Mouse (Mus musculus): Measurements from ENCODE around the gene P4hb. TPM values are rescaled to one million over a fixed set of nuclear protein-coding genes. Genes with fewer than 3 reads are reported as not detected.
"Not testable (repeated sequence)": the region's sequence is repeated elsewhere in the genome, so short reads cannot be mapped to it uniquely, and the experiment has no call there.

P4hb gene
- polyA plus RNA-seq, 1 experiment, result 139 TPM

DNA sequence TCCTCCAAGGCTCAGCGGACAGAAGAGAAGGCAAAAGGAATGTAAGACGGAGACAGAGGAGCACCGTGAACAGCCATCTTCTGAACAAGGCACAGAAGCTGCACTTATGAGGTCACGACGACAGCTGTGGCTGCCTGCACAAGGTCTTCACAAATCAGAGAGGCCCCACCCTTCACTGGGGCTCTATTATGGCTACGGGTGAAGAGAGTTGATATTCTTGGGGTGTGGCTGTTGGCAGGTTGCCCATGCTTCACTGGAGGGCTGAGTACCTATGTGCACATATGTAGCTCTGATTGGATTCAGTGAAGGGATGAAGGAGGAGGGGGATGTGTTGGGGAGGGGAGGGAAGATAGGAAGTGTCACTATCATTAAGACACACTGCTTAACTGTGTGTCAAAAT is 54.5 kb downstream of the P4hb start:
- no peaks in the 10 kb centered on the region for H3K36me3 ChIP-seq (ENCODE audit: control insufficient read depth, insufficient read depth, low read length)
- H3K4me3 ChIP-seq (ENCODE audit: control insufficient read depth, insufficient read depth, low read length), result no peak overlapping the region
- H3K27me3 ChIP-seq (ENCODE audit: control insufficient read depth, insufficient read depth, low read length), result no peaks in the 10 kb centered on the region
- DNase-seq, result no peak
- 79% methylated on average over 6 of the region's 6 CpGs for WGBS
- TF ChIP-seq POLR2A (IDR thresholded peaks at IDR 0.05; ENCODE audit: control insufficient read depth, extremely low read depth, insufficient read depth, low read length, poor library complexity) (no peak), CTCF (IDR thresholded peaks at IDR 0.05; ENCODE audit: borderline replicate concordance, control insufficient read depth, extremely low read depth, insufficient read depth, low read length, poor library complexity) (no peak)
- no peaks in the 10 kb centered on the region for H3K4me1 ChIP-seq (replicated peaks; ENCODE audit: control insufficient read depth, insufficient read depth, low read length)
- no peak overlapping the region for H3K27ac ChIP-seq (ENCODE audit: control insufficient read depth, insufficient read depth, low read length)

DNA sequence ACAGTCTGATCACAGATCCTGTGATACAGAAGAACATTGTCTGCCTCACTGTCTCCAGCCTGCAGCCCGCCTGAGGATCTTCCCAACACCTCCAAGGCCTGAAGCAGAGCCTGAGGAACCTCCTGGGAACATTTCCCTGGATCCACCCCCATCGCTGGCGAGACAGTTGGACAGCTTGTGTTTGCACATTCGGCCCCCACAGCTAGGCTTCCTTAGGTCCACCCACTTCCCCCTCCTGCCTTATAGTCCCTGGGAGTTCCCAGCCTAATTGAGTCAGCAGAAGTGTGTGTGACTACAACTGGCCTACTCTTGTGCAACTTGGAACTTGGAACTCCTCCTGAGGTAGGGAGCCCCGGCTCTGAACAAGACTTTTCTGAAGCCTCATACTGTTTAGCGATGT is 55.0 kb downstream of the P4hb start:
- Histone ChIP-seq H3K36me3 (ENCODE audit: control insufficient read depth, insufficient read depth, low read length) (no peaks in the 10 kb centered on the region), H3K27me3 (ENCODE audit: control insufficient read depth, insufficient read depth, low read length) (no peaks in the 10 kb centered on the region), H3K27ac (ENCODE audit: control insufficient read depth, insufficient read depth, low read length) (no peak overlapping the region), H3K4me1 (replicated peaks; ENCODE audit: control insufficient read depth, insufficient read depth, low read length) (no peaks in the 10 kb centered on the region), H3K4me3 (ENCODE audit: control insufficient read depth, insufficient read depth, low read length) (no peak overlapping the region)
- TF ChIP-seq CTCF (IDR thresholded peaks at IDR 0.05; ENCODE audit: borderline replicate concordance, control insufficient read depth, extremely low read depth, insufficient read depth, low read length, poor library complexity) (no peak), POLR2A (IDR thresholded peaks at IDR 0.05; ENCODE audit: control insufficient read depth, extremely low read depth, insufficient read depth, low read length, poor library complexity) (no peak)
- 65% methylated on average over 6 of the region's 6 CpGs for WGBS
- no peak for DNase-seq

DNA sequence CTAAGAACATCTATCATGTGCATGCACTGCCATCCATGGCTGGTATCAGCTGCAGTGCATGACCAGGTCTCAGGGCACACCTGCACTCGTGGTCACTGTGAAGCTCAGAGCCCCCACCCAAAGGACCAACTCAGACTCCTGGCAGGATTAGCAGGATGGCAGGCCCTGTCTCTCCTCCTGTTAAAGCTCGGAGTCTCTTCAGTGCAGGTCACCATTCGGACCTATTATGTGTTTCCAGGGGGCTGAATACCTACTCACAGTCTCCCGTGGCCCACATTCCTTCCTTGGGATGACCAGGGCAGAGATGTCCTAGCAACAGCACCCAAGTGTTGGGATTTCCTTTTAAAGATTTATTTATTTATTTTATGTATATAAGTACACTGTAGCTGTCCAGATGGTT is 55.9 kb downstream of the P4hb start:
- TF ChIP-seq CTCF (IDR thresholded peaks at IDR 0.05; ENCODE audit: borderline replicate concordance, control insufficient read depth, extremely low read depth, insufficient read depth, low read length, poor library complexity) (no peak), POLR2A (IDR thresholded peaks at IDR 0.05; ENCODE audit: control insufficient read depth, extremely low read depth, insufficient read depth, low read length, poor library complexity) (no peak)
- no peaks in the 10 kb centered on the region for H3K36me3 ChIP-seq (ENCODE audit: control insufficient read depth, insufficient read depth, low read length)
- H3K27ac ChIP-seq (ENCODE audit: control insufficient read depth, insufficient read depth, low read length), result no peak overlapping the region
- no peak overlapping the region for H3K4me3 ChIP-seq (ENCODE audit: control insufficient read depth, insufficient read depth, low read length)
- H3K27me3 ChIP-seq (ENCODE audit: control insufficient read depth, insufficient read depth, low read length), result no peaks in the 10 kb centered on the region
- no peaks in the 10 kb centered on the region for H3K4me1 ChIP-seq (replicated peaks; ENCODE audit: control insufficient read depth, insufficient read depth, low read length)
- no peak for DNase-seq
- WGBS, result 94% methylated on average over 4 of the region's 4 CpGs

DNA sequence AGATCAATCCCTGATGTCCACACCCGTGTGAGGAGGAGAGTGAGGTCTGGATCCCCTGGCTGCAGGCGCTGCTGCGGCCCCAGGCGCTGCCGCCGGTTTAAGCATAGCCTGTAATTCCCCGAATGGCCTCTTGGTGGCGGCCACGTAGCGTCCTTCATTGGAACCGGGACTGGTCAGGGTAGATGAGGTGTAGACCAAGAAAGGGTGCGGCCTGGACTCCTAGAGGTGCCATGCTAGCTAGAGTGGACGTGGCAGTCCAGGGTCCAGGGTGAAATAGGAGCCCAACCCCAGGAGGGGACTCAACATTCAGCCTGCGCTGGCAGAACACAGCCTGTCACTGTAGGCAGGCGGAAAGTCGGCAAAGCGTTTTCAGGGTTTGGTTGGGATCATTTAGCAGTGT is 57.4 kb downstream of the P4hb start:
- TF ChIP-seq CTCF (IDR thresholded peaks at IDR 0.05; ENCODE audit: borderline replicate concordance, control insufficient read depth, extremely low read depth, insufficient read depth, low read length, poor library complexity) (peak; percentile 91), POLR2A (IDR thresholded peaks at IDR 0.05; ENCODE audit: control insufficient read depth, extremely low read depth, insufficient read depth, low read length, poor library complexity) (no peak)
- Histone ChIP-seq H3K4me3 (ENCODE audit: control insufficient read depth, insufficient read depth, low read length) (no peak overlapping the region), H3K4me1 (replicated peaks; ENCODE audit: control insufficient read depth, insufficient read depth, low read length) (peaks cover 9% of the 10 kb centered on the region), H3K36me3 (ENCODE audit: control insufficient read depth, insufficient read depth, low read length) (no peaks in the 10 kb centered on the region), H3K27me3 (ENCODE audit: control insufficient read depth, insufficient read depth, low read length) (no peaks in the 10 kb centered on the region), H3K27ac (ENCODE audit: control insufficient read depth, insufficient read depth, low read length) (no peak overlapping the region)
- DNase-seq, result peak; percentile 84
- 26% methylated on average over 17 of the region's 17 CpGs for WGBS

DNA sequence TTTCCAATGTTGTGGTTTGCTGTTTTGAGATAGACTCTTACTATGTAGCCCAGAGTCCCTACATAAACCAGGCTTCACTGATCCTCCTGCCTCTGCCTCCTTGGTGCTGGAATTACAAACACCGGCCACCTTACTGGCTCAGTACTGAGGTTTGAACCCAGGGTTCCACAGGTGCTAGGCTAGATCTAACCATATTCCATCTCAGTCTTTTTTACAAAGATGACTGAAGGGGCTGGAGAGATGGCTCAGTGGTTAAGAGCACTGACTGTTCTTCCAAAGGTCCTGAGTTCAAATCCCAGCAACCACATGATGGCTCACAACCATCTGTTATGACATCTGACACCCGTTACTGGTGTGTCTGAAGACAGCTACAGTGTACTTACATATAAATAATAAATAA is 58.8 kb downstream of the P4hb start:
- not testable (repeated sequence) for H3K36me3 ChIP-seq (ENCODE audit: control insufficient read depth, insufficient read depth, low read length); H3K4me3 ChIP-seq (ENCODE audit: control insufficient read depth, insufficient read depth, low read length); DNase-seq; H3K27me3 ChIP-seq (ENCODE audit: control insufficient read depth, insufficient read depth, low read length); H3K27ac ChIP-seq (ENCODE audit: control insufficient read depth, insufficient read depth, low read length)
- 92% methylated on average over 2 of the region's 2 CpGs for WGBS
- H3K4me1 ChIP-seq (replicated peaks; ENCODE audit: control insufficient read depth, insufficient read depth, low read length), result peaks cover 20% of the 10 kb centered on the region

DNA sequence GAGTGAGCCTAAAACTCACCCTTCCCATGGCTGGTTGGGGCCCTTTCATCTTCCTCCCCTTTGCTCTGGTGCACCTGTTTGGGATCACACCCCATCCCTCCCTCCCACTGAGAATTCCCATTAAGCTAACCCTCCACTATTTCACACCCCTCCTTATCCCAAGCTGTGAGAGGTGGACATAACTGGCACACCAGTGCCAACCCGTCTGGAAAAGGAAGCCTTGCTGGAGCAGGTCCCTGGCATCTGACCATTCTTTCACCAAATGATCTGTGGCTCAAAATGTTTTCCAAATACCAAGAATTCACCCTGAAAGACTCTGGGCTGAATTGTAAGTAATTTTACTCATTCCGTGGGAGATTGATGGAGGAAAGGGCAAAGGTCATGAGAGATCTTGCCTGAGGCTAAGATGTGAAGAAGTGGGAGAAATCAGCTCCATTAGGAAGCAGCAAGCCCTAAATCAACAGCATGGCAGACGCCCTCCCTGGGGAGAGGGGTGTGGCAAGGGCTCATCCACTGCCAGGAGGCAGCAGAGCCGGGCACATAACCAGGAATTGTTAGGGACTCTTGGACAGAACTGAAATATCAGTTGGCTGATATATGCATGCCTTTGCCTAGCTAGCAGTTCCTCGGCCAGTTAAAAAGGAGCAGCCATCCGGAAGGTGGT is 60.1 kb downstream of the P4hb start:
- DNase-seq, result no peak
- no peaks in the 10 kb centered on the region for H3K27me3 ChIP-seq (ENCODE audit: control insufficient read depth, insufficient read depth, low read length)
- WGBS, result 93% methylated on average over 6 of the region's 6 CpGs
- no peak for TF ChIP-seq POLR2A (IDR thresholded peaks at IDR 0.05; ENCODE audit: control insufficient read depth, extremely low read depth, insufficient read depth, low read length, poor library complexity)
- no peak for TF ChIP-seq CTCF (IDR thresholded peaks at IDR 0.05; ENCODE audit: borderline replicate concordance, control insufficient read depth, extremely low read depth, insufficient read depth, low read length, poor library complexity)
- H3K4me1 ChIP-seq (replicated peaks; ENCODE audit: control insufficient read depth, insufficient read depth, low read length), result peaks cover 20% of the 10 kb centered on the region
- H3K27ac ChIP-seq (ENCODE audit: control insufficient read depth, insufficient read depth, low read length), result no peak overlapping the region
- no peak overlapping the region for H3K4me3 ChIP-seq (ENCODE audit: control insufficient read depth, insufficient read depth, low read length)
- no peaks in the 10 kb centered on the region for H3K36me3 ChIP-seq (ENCODE audit: control insufficient read depth, insufficient read depth, low read length)

DNA sequence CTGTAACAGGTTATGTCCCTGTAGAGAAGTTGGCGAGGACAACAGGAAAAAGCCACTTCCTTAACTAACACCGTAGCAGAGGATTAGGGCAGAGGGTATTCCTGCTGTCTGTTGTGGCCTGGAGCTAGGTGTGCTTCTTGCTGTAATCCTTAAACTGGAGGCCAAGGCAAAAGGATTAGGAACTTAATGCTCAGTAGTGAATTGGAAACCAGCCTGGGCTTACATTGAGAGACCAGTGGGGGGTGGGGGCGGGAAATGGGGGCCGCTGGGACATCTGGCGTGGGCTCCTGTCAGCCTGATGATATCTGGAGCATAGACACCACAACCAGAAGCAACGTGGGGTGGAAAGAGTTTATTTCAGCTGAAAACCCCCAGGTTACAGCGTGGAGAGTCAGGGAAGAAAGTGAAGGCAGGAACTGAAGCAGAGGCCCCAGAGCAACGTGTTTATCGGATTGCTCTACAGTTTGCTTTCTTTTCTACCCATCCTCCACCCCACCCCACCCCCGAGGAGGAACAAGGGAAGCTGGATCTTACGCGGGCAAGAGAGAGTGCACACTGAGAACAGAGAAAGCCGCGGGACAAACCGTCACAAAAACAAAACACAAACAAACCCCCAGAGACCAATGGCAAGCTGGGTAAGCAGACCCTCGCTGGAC is 62.5 kb downstream of the P4hb start:
- 2% methylated on average over 16 of the region's 16 CpGs for WGBS

More for the DNA sequence above, 62.5 kb downstream of the P4hb start:
- Histone ChIP-seq H3K4me3 (ENCODE audit: control insufficient read depth, insufficient read depth, low read length) (peak overlapping the region; percentile 34), H3K27ac (ENCODE audit: control insufficient read depth, insufficient read depth, low read length) (peak overlapping the region; percentile 90), H3K27me3 (ENCODE audit: control insufficient read depth, insufficient read depth, low read length) (no peaks in the 10 kb centered on the region), H3K4me1 (replicated peaks; ENCODE audit: control insufficient read depth, insufficient read depth, low read length) (peaks cover 20% of the 10 kb centered on the region), H3K36me3 (ENCODE audit: control insufficient read depth, insufficient read depth, low read length) (no peaks in the 10 kb centered on the region)
- peak; percentile 33 for DNase-seq
- TF ChIP-seq CTCF (IDR thresholded peaks at IDR 0.05; ENCODE audit: borderline replicate concordance, control insufficient read depth, extremely low read depth, insufficient read depth, low read length, poor library complexity), result no peak

Other genes with a start within 250 kb of the P4hb start
- gene Actg1, start 224.7 kb downstream of the P4hb start, polyA plus RNA-seq (2012; rRNA removed), result 1,233 and 1,455 TPM in 2 replicates
- 0.19 and 0.37 TPM in 2 replicates for gene Fscn2, start 211.7 kb downstream of the P4hb start, polyA plus RNA-seq (2012; rRNA removed)
- gene Faap100, start 194.5 kb downstream of the P4hb start, polyA plus RNA-seq (2012; rRNA removed), result 59.7 and 64.4 TPM in 2 replicates
- 71.4 and 86.4 TPM in 2 replicates for gene Nploc4, start 135.5 kb downstream of the P4hb start, polyA plus RNA-seq (2012; rRNA removed)
- 16.8 and 24.0 TPM in 2 replicates for gene Tspan10, start 130.6 kb downstream of the P4hb start, polyA plus RNA-seq (2012; rRNA removed)
- 0.55 and 0.64 TPM in 2 replicates for gene Pde6g, start 119.8 kb downstream of the P4hb start, polyA plus RNA-seq (2012; rRNA removed)
- gene Oxld1, start 115.2 kb downstream of the P4hb start, polyA plus RNA-seq (2012; rRNA removed), result 15.5 and 17.3 TPM in 2 replicates
- 25.6 and 30.1 TPM in 2 replicates for gene Ccdc137, start 115.1 kb downstream of the P4hb start, polyA plus RNA-seq (2012; rRNA removed)
- gene Arl16, start 105.6 kb downstream of the P4hb start, polyA plus RNA-seq (2012; rRNA removed), result 25.9 and 28.4 TPM in 2 replicates
- gene Mrpl12, start 88.6 kb downstream of the P4hb start, polyA plus RNA-seq (2012; rRNA removed), result 89.6 and 92.3 TPM in 2 replicates
- gene Slc25a10, start 81.4 kb downstream of the P4hb start, polyA plus RNA-seq (2012; rRNA removed), result 102 and 103 TPM in 2 replicates
- 1.0 TPM in 2 replicates for gene Gcgr, start 42.6 kb downstream of the P4hb start, polyA plus RNA-seq (2012; rRNA removed)
- gene Mcrip1, start 23.5 kb downstream of the P4hb start, polyA plus RNA-seq (2012; rRNA removed), result 167 and 191 TPM in 2 replicates
- gene Ppp1r27, start 22.1 kb downstream of the P4hb start, polyA plus RNA-seq (2012; rRNA removed), result 5.0 and 6.4 TPM in 2 replicates
- gene Arhgdia, start 8.4 kb upstream of the P4hb start, polyA plus RNA-seq (2012; rRNA removed), result 1,184 and 1,219 TPM in 2 replicates
- 60.9 and 74.6 TPM in 2 replicates for gene Alyref, start 25.1 kb upstream of the P4hb start, polyA plus RNA-seq (2012; rRNA removed)
- gene Anapc11, start 25.2 kb upstream of the P4hb start, polyA plus RNA-seq (2012; rRNA removed), result 127 and 140 TPM in 2 replicates
- gene Npb, start 35.2 kb upstream of the P4hb start, polyA plus RNA-seq (2012; rRNA removed), result 2.2 and 2.8 TPM in 2 replicates
- 247 and 260 TPM in 2 replicates for gene Pcyt2, start 44.7 kb upstream of the P4hb start, polyA plus RNA-seq (2012; rRNA removed)
- gene Sirt7, start 52.0 kb upstream of the P4hb start, polyA plus RNA-seq (2012; rRNA removed), result 169 and 184 TPM in 2 replicates
- 33.6 and 35.5 TPM in 2 replicates for gene Mafg, start 60.3 kb upstream of the P4hb start, polyA plus RNA-seq (2012; rRNA removed)
- 2.8 and 3.4 TPM in 2 replicates for gene Pycr1, start 70.5 kb upstream of the P4hb start, polyA plus RNA-seq (2012; rRNA removed)
- gene Myadml2, start 74.9 kb upstream of the P4hb start, polyA plus RNA-seq (2012; rRNA removed), result 1.2 and 3.2 TPM in 2 replicates
- gene Notum, start 87.9 kb upstream of the P4hb start, polyA plus RNA-seq (2012; rRNA removed), result 0.24 and 0.89 TPM in 2 replicates
- gene Aspscr1, start 99.7 kb upstream of the P4hb start, polyA plus RNA-seq (2012; rRNA removed), result 170 and 183 TPM in 2 replicates
- gene Cenpx, start 140.5 kb upstream of the P4hb start, polyA plus RNA-seq (2012; rRNA removed), result 103 and 112 TPM in 2 replicates
- gene Lrrc45, start 140.7 kb upstream of the P4hb start, polyA plus RNA-seq (2012; rRNA removed), result 69.2 and 77.3 TPM in 2 replicates
- 22.8 and 26.3 TPM in 2 replicates for gene Rac3, start 148.2 kb upstream of the P4hb start, polyA plus RNA-seq (2012; rRNA removed)
- 78.4 and 126 TPM in 2 replicates for gene Dcxr, start 154.0 kb upstream of the P4hb start, polyA plus RNA-seq (2012; rRNA removed)
- 426 and 617 TPM in 2 replicates for gene Cbr2, start 158.9 kb upstream of the P4hb start, polyA plus RNA-seq (2012; rRNA removed)
- 3.3 and 4.5 TPM in 2 replicates for gene Hmga1b, start 189.5 kb upstream of the P4hb start, polyA plus RNA-seq (2012; rRNA removed)
- gene Rfng, start 211.0 kb upstream of the P4hb start, polyA plus RNA-seq (2012; rRNA removed), result 87.4 and 102 TPM in 2 replicates
- gene Gps1, start 211.0 kb upstream of the P4hb start, polyA plus RNA-seq (2012; rRNA removed), result 171 and 193 TPM in 2 replicates
- gene Dus1l, start 223.2 kb upstream of the P4hb start, polyA plus RNA-seq (2012; rRNA removed), result 65.8 and 70.3 TPM in 2 replicates

All from thymus, adult 2 months (tissue).